25 mouse cellular contexts compared by ENCODE assay signal in the genomic region with DNA sequence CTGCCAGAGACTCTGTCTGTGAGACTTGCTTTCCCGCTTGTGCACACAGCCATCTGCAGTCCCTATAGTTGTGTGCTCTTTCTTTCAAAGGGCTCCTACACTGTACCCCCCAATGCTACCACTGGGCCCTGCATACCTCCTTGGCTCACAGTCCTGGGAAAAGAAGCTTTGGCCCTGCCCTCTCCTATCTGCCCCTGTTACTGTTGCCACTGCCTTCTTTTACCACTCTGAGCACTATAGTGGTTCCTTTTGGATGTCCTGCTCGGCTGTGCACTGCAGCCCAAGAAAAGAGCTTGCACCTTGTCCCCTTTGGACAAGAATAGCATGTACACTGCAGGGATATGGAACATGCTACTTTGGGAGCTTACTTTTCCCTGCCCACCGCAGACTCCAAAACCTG.
A peak's percentile ranks its signal among the peaks of the same experiment; 100 is the strongest.
DNase-seq lines count a peak whose midpoint lies in the region; ATAC-seq and TF ChIP-seq lines count a peak whose summit lies in the region.
"Had no signal": no experiment of that assay in that cellular context is flagged by ENCODE, and none has a peak within 500 bp of the region (broad histone marks: within the 10 kb centered on the region; RNA-seq: fewer than 3 reads in every experiment).

No protein-coding gene starts in this region.

- ATAC-seq in embryonic facial prominence, embryonic 12.5 days (ENCODE audit: insufficient number of reproducible peaks, insufficient read depth, low FRiP score, low TSS enrichment): 0 out of 2 replicates have a peak, but pooled peaks have one; percentile 35
- ATAC-seq in limb, embryonic 15.5 days (ENCODE audit: insufficient number of reproducible peaks, low FRiP score, low TSS enrichment, low read depth): peak; percentile 61; the same call in 1 of the 2 replicates
- ATAC-seq in midbrain, postnatal 0 days (ENCODE audit: low FRiP score): 0 out of 2 replicates have a peak, but pooled peaks have one; percentile 20
- ATAC-seq: activated CD4-positive, CD25-positive, alpha-beta regulatory T cell, adult 4 months; CD4-positive, CD25-positive, alpha-beta regulatory T cell, adult 4 months; forebrain, embryonic 13.5 days; forebrain, embryonic 15.5 days; forebrain, postnatal 0 days; Patski had no signal

- TF ChIP-seq CTCF in midbrain, postnatal 0 days (IDR thresholded peaks at IDR 0.05): no peak

- H3K27ac ChIP-seq in embryonic facial prominence, embryonic 12.5 days: no peak overlapping the region
- no peak overlapping the region for H3K27ac ChIP-seq in embryonic facial prominence, embryonic 10.5 days (replicated peaks)
- no peak overlapping the region for H3K27ac ChIP-seq in limb, embryonic 15.5 days
- H3K27ac ChIP-seq in limb, embryonic 10.5 days: no peak overlapping the region
- H3K27ac ChIP-seq in midbrain, postnatal 0 days (ENCODE audit: low read depth, low read length): no peak overlapping the region
- H3K27ac ChIP-seq in midbrain, embryonic 10.5 days (replicated peaks): no peak overlapping the region
- H3K27ac ChIP-seq: forebrain, embryonic 13.5 days; forebrain, embryonic 15.5 days had no signal

- H3K27me3 ChIP-seq in embryonic facial prominence, embryonic 12.5 days: no peaks in the 10 kb centered on the region
- no peaks in the 10 kb centered on the region for H3K27me3 ChIP-seq in embryonic facial prominence, embryonic 10.5 days (replicated peaks; ENCODE audit: low read depth, poor library complexity, severe bottlenecking)
- H3K27me3 ChIP-seq in limb, embryonic 15.5 days: no peaks in the 10 kb centered on the region
- H3K27me3 ChIP-seq in limb, embryonic 10.5 days (ENCODE audit: low read depth, poor library complexity, severe bottlenecking): no peaks in the 10 kb centered on the region
- no peaks in the 10 kb centered on the region for H3K27me3 ChIP-seq in midbrain, postnatal 0 days (ENCODE audit: insufficient read depth, low read length)
- H3K27me3 ChIP-seq in midbrain, embryonic 10.5 days (ENCODE audit: low read depth, poor library complexity, severe bottlenecking): no peaks in the 10 kb centered on the region
- H3K27me3 ChIP-seq: CH12.LX; forebrain, embryonic 13.5 days; forebrain, embryonic 15.5 days; Patski had no signal

- H3K4me1 ChIP-seq in embryonic facial prominence, embryonic 12.5 days: no peaks in the 10 kb centered on the region
- no peaks in the 10 kb centered on the region for H3K4me1 ChIP-seq in embryonic facial prominence, embryonic 10.5 days
- no peaks in the 10 kb centered on the region for H3K4me1 ChIP-seq in limb, embryonic 15.5 days
- H3K4me1 ChIP-seq in limb, embryonic 10.5 days: no peaks in the 10 kb centered on the region
- no peaks in the 10 kb centered on the region for H3K4me1 ChIP-seq in midbrain, postnatal 0 days (ENCODE audit: insufficient read depth, low read length)
- no peaks in the 10 kb centered on the region for H3K4me1 ChIP-seq in midbrain, embryonic 10.5 days
- H3K4me1 ChIP-seq: forebrain, embryonic 13.5 days; forebrain, embryonic 15.5 days had no signal

- no peak for DNase-seq in embryonic facial prominence, embryonic 10.5 days (ENCODE audit: low spot score)
- DNase-seq in heart, adult 11 months: peak; percentile 61
- no peak for DNase-seq in heart, postnatal 4 days
- no peak for DNase-seq in limb, embryonic 10.5 days (ENCODE audit: low spot score)
- no peak for DNase-seq in midbrain, postnatal 0 days (ENCODE audit: low spot score)
- DNase-seq in midbrain, embryonic 10.5 days (ENCODE audit: low spot score): no peak
- DNase-seq: adrenal gland, adult 8-10 months; adrenal gland, postnatal 14 days; adrenal gland, postnatal 36 days; B cell, adult 2 months; cerebellum, adult 11-12 months; cerebellum, adult 2 months; cerebellum, adult 9-10 months; cerebellum, postnatal 10 days; cerebellum, postnatal 25 days; forebrain, postnatal 0 days had no signal

- H3K36me3 ChIP-seq in embryonic facial prominence, embryonic 12.5 days: no peaks in the 10 kb centered on the region
- no peaks in the 10 kb centered on the region for H3K36me3 ChIP-seq in embryonic facial prominence, embryonic 10.5 days (replicated peaks)
- no peaks in the 10 kb centered on the region for H3K36me3 ChIP-seq in limb, embryonic 15.5 days
- no peaks in the 10 kb centered on the region for H3K36me3 ChIP-seq in limb, embryonic 10.5 days
- no peaks in the 10 kb centered on the region for H3K36me3 ChIP-seq in midbrain, postnatal 0 days (ENCODE audit: insufficient read depth, low read length)
- H3K36me3 ChIP-seq in midbrain, embryonic 10.5 days: no peaks in the 10 kb centered on the region
- H3K36me3 ChIP-seq: forebrain, embryonic 15.5 days; G1E had no signal

- no peak overlapping the region for H3K4me2 ChIP-seq in embryonic facial prominence, embryonic 12.5 days (replicated peaks)
- no peak overlapping the region for H3K4me2 ChIP-seq in limb, embryonic 15.5 days
- H3K4me2 ChIP-seq in midbrain, postnatal 0 days (ENCODE audit: low read depth, low read length, poor library complexity, severe bottlenecking): no peak overlapping the region
- H3K4me2 ChIP-seq: forebrain, embryonic 13.5 days; forebrain, embryonic 15.5 days had no signal

- H3K9ac ChIP-seq in embryonic facial prominence, embryonic 12.5 days: no peak overlapping the region
- no peak overlapping the region for H3K9ac ChIP-seq in limb, embryonic 15.5 days
- H3K9ac ChIP-seq in midbrain, postnatal 0 days (replicated peaks; ENCODE audit: low read length, poor library complexity, severe bottlenecking): no peak overlapping the region
- H3K9ac ChIP-seq: forebrain, embryonic 13.5 days; forebrain, embryonic 15.5 days; forebrain, postnatal 0 days had no signal

- WGBS in embryonic facial prominence, embryonic 12.5 days: 79% methylated on average over 3 of the region's 3 CpGs
- WGBS in embryonic facial prominence, embryonic 10.5 days: 88% methylated on average over 3 of the region's 3 CpGs
- 74% methylated on average over 3 of the region's 3 CpGs for WGBS in limb, embryonic 15.5 days
- WGBS in limb, embryonic 10.5 days: 89% methylated on average over 3 of the region's 3 CpGs
- WGBS in midbrain, postnatal 0 days: 83% methylated on average over 3 of the region's 3 CpGs
- WGBS in midbrain, embryonic 10.5 days: 93% methylated on average over 3 of the region's 3 CpGs

- H3K9me3 ChIP-seq in embryonic facial prominence, embryonic 12.5 days: no peaks in the 10 kb centered on the region
- no peaks in the 10 kb centered on the region for H3K9me3 ChIP-seq in embryonic facial prominence, embryonic 10.5 days
- no peaks in the 10 kb centered on the region for H3K9me3 ChIP-seq in limb, embryonic 15.5 days
- no peaks in the 10 kb centered on the region for H3K9me3 ChIP-seq in limb, embryonic 10.5 days (replicated peaks)
- H3K9me3 ChIP-seq in midbrain, postnatal 0 days (ENCODE audit: low read length): no peaks in the 10 kb centered on the region
- H3K9me3 ChIP-seq in midbrain, embryonic 10.5 days (replicated peaks): no peaks in the 10 kb centered on the region
- H3K9me3 ChIP-seq: forebrain, embryonic 13.5 days; forebrain, embryonic 15.5 days; G1E had no signal

- no peak overlapping the region for H3K4me3 ChIP-seq in embryonic facial prominence, embryonic 12.5 days
- H3K4me3 ChIP-seq in embryonic facial prominence, embryonic 10.5 days: no peak overlapping the region
- H3K4me3 ChIP-seq in limb, embryonic 15.5 days: no peak overlapping the region
- H3K4me3 ChIP-seq in limb, embryonic 10.5 days: no peak overlapping the region
- H3K4me3 ChIP-seq in midbrain, postnatal 0 days (ENCODE audit: low read depth, low read length): no peak overlapping the region
- H3K4me3 ChIP-seq in midbrain, embryonic 10.5 days: no peak overlapping the region
- H3K4me3 ChIP-seq: forebrain, embryonic 13.5 days; forebrain, embryonic 15.5 days had no signal
